Mouse (Mus musculus): ENCODE measurements around the gene Aaed1. TPM values are rescaled to one million over a fixed set of nuclear protein-coding genes. Genes with fewer than 3 reads are reported as not detected.

The Aaed1 gene
- polyA plus RNA-seq, 1 experiment from 2014 or later = 21.6 TPM

GRCm38 (mm10) chr13:64312916-64313289 lies 393 bp upstream of the Aaed1 start:
- Histone ChIP-seq H3K9ac (ENCODE audit: low read depth, low read length) (no peak overlapping the region), H3K9me3 (ENCODE audit: control insufficient read depth, low read length) (no peaks in the 10 kb centered on the region), H3K27ac (ENCODE audit: low read depth, low read length) (no peak overlapping the region), H3K4me2 (replicated peaks; ENCODE audit: low read depth, low read length) (peak overlapping the region; percentile 63; the same call in 1 of the 2 replicates), H3K4me3 (ENCODE audit: low read depth, low read length) (peak overlapping the region; percentile 66; the same call in 1 of the 2 replicates), H3K27me3 (ENCODE audit: control insufficient read depth, insufficient read depth, low read length) (no peaks in the 10 kb centered on the region), H3K4me1 (replicated peaks; ENCODE audit: control insufficient read depth, insufficient read depth, low read length) (no peaks in the 10 kb centered on the region), H3K36me3 (ENCODE audit: control insufficient read depth, insufficient read depth, low read length) (no peaks in the 10 kb centered on the region)
- 3% methylated on average over 2 of the region's 2 CpGs for WGBS
- DNase-seq (ENCODE audit: low spot score) = no peak
- ATAC-seq (ENCODE audit: low FRiP score) = peak; percentile 70; the same call in 1 of the 2 replicates

GRCm38 (mm10) chr13:64311266-64311665 lies 1.2 kb downstream of the Aaed1 start:
- H3K4me3 ChIP-seq (ENCODE audit: low read depth, low read length) = no peak overlapping the region
- 88% methylated on average over 1 of the region's 1 CpGs for WGBS
- no peaks in the 10 kb centered on the region for H3K27me3 ChIP-seq (ENCODE audit: control insufficient read depth, insufficient read depth, low read length)
- no peaks in the 10 kb centered on the region for H3K4me1 ChIP-seq (replicated peaks; ENCODE audit: control insufficient read depth, insufficient read depth, low read length)
- H3K9ac ChIP-seq (ENCODE audit: low read depth, low read length) = no peak overlapping the region
- DNase-seq (ENCODE audit: low spot score) = no peak
- ATAC-seq (ENCODE audit: low FRiP score) = no peak
- no peak overlapping the region; the same call in 1 of the 2 replicates for H3K4me2 ChIP-seq (replicated peaks; ENCODE audit: low read depth, low read length)
- H3K9me3 ChIP-seq (ENCODE audit: control insufficient read depth, low read length) = no peaks in the 10 kb centered on the region
- H3K27ac ChIP-seq (ENCODE audit: low read depth, low read length) = no peak overlapping the region
- no peaks in the 10 kb centered on the region for H3K36me3 ChIP-seq (ENCODE audit: control insufficient read depth, insufficient read depth, low read length)

GRCm38 (mm10) chr13:64310585-64310984 lies 1.9 kb downstream of the Aaed1 start:
- no peak overlapping the region for H3K4me3 ChIP-seq (ENCODE audit: low read depth, low read length)
- WGBS = 81% methylated on average over 6 of the region's 6 CpGs
- no peak for ATAC-seq (ENCODE audit: low FRiP score)

GRCm38 (mm10) chr13:64309842-64310241 lies 2.7 kb downstream of the Aaed1 start:
- Histone ChIP-seq H3K9me3 (ENCODE audit: control insufficient read depth, low read length) (no peaks in the 10 kb centered on the region), H3K27ac (ENCODE audit: low read depth, low read length) (no peak overlapping the region), H3K4me3 (ENCODE audit: low read depth, low read length) (no peak overlapping the region), H3K27me3 (ENCODE audit: control insufficient read depth, insufficient read depth, low read length) (no peaks in the 10 kb centered on the region), H3K4me2 (replicated peaks; ENCODE audit: low read depth, low read length) (no peak overlapping the region), H3K4me1 (replicated peaks; ENCODE audit: control insufficient read depth, insufficient read depth, low read length) (no peaks in the 10 kb centered on the region), H3K9ac (ENCODE audit: low read depth, low read length) (no peak overlapping the region), H3K36me3 (ENCODE audit: control insufficient read depth, insufficient read depth, low read length) (no peaks in the 10 kb centered on the region)
- DNase-seq (ENCODE audit: low spot score) (no peak), ATAC-seq (ENCODE audit: low FRiP score) (no peak)
- WGBS = 92% methylated on average over 11 of the region's 11 CpGs

More at GRCm38 (mm10) chr13:64310585-64310984, 1.9 kb downstream of the Aaed1 start:
- no peak for DNase-seq (ENCODE audit: low spot score)
- no peaks in the 10 kb centered on the region for H3K9me3 ChIP-seq (ENCODE audit: control insufficient read depth, low read length)
- no peaks in the 10 kb centered on the region for H3K4me1 ChIP-seq (replicated peaks; ENCODE audit: control insufficient read depth, insufficient read depth, low read length)
- H3K36me3 ChIP-seq (ENCODE audit: control insufficient read depth, insufficient read depth, low read length) = no peaks in the 10 kb centered on the region
- H3K27ac ChIP-seq (ENCODE audit: low read depth, low read length) = no peak overlapping the region
- H3K4me2 ChIP-seq (replicated peaks; ENCODE audit: low read depth, low read length) = no peak overlapping the region
- no peak overlapping the region for H3K9ac ChIP-seq (ENCODE audit: low read depth, low read length)
- no peaks in the 10 kb centered on the region for H3K27me3 ChIP-seq (ENCODE audit: control insufficient read depth, insufficient read depth, low read length)

GRCm38 (mm10) chr13:64309036-64309435 lies 3.5 kb downstream of the Aaed1 start:
- Histone ChIP-seq H3K27ac (ENCODE audit: low read depth, low read length) (no peak overlapping the region), H3K36me3 (ENCODE audit: control insufficient read depth, insufficient read depth, low read length) (no peaks in the 10 kb centered on the region), H3K27me3 (ENCODE audit: control insufficient read depth, insufficient read depth, low read length) (no peaks in the 10 kb centered on the region), H3K9me3 (ENCODE audit: control insufficient read depth, low read length) (no peaks in the 10 kb centered on the region), H3K9ac (ENCODE audit: low read depth, low read length) (no peak overlapping the region), H3K4me2 (replicated peaks; ENCODE audit: low read depth, low read length) (no peak overlapping the region), H3K4me1 (replicated peaks; ENCODE audit: control insufficient read depth, insufficient read depth, low read length) (no peaks in the 10 kb centered on the region), H3K4me3 (ENCODE audit: low read depth, low read length) (no peak overlapping the region)
- WGBS = 78% methylated on average over 5 of the region's 5 CpGs
- ATAC-seq (ENCODE audit: low FRiP score) (no peak), DNase-seq (ENCODE audit: low spot score) (no peak)

GRCm38 (mm10) chr13:64307508-64307907 lies 5.0 kb downstream of the Aaed1 start:
- Histone ChIP-seq H3K9me3 (ENCODE audit: control insufficient read depth, low read length) (no peaks in the 10 kb centered on the region), H3K4me3 (ENCODE audit: low read depth, low read length) (no peak overlapping the region), H3K4me1 (replicated peaks; ENCODE audit: control insufficient read depth, insufficient read depth, low read length) (no peaks in the 10 kb centered on the region), H3K27me3 (ENCODE audit: control insufficient read depth, insufficient read depth, low read length) (no peaks in the 10 kb centered on the region), H3K9ac (ENCODE audit: low read depth, low read length) (no peak overlapping the region), H3K4me2 (replicated peaks; ENCODE audit: low read depth, low read length) (no peak overlapping the region), H3K36me3 (ENCODE audit: control insufficient read depth, insufficient read depth, low read length) (no peaks in the 10 kb centered on the region), H3K27ac (ENCODE audit: low read depth, low read length) (no peak overlapping the region)
- WGBS = 87% methylated on average over 5 of the region's 5 CpGs
- DNase-seq (ENCODE audit: low spot score) (no peak), ATAC-seq (ENCODE audit: low FRiP score) (no peak)

- H3K27me3 ChIP-seq (ENCODE audit: control insufficient read depth, insufficient read depth, low read length) = no peaks in the 10 kb centered on the region
- DNase-seq (ENCODE audit: low spot score) = peak; percentile 75
- H3K4me2 ChIP-seq (replicated peaks; ENCODE audit: low read depth, low read length) = no peak overlapping the region
- peak; percentile 42; the same call in 1 of the 2 replicates for ATAC-seq (ENCODE audit: low FRiP score)
- no peak overlapping the region for H3K27ac ChIP-seq (ENCODE audit: low read depth, low read length)
- no peaks in the 10 kb centered on the region for H3K36me3 ChIP-seq (ENCODE audit: control insufficient read depth, insufficient read depth, low read length)
- H3K4me1 ChIP-seq (replicated peaks; ENCODE audit: control insufficient read depth, insufficient read depth, low read length) = no peaks in the 10 kb centered on the region
- no peak overlapping the region for H3K9ac ChIP-seq (ENCODE audit: low read depth, low read length)
- H3K4me3 ChIP-seq (ENCODE audit: low read depth, low read length) = no peak overlapping the region
- no peaks in the 10 kb centered on the region for H3K9me3 ChIP-seq (ENCODE audit: control insufficient read depth, low read length)
- 73% methylated on average over 3 of the region's 3 CpGs for WGBS
Measured at GRCm38 (mm10) chr13:64306078-64306477, 6.4 kb downstream of the Aaed1 start.

- ATAC-seq (ENCODE audit: low FRiP score) = no peak
- no peak overlapping the region for H3K27ac ChIP-seq (ENCODE audit: low read depth, low read length)
- no peak overlapping the region for H3K4me2 ChIP-seq (replicated peaks; ENCODE audit: low read depth, low read length)
- no peak overlapping the region for H3K9ac ChIP-seq (ENCODE audit: low read depth, low read length)
- H3K4me3 ChIP-seq (ENCODE audit: low read depth, low read length) = no peak overlapping the region
- no peaks in the 10 kb centered on the region for H3K4me1 ChIP-seq (replicated peaks; ENCODE audit: control insufficient read depth, insufficient read depth, low read length)
- 94% methylated on average over 1 of the region's 1 CpGs for WGBS
- no peaks in the 10 kb centered on the region for H3K27me3 ChIP-seq (ENCODE audit: control insufficient read depth, insufficient read depth, low read length)
- no peaks in the 10 kb centered on the region for H3K9me3 ChIP-seq (ENCODE audit: control insufficient read depth, low read length)
- no peaks in the 10 kb centered on the region for H3K36me3 ChIP-seq (ENCODE audit: control insufficient read depth, insufficient read depth, low read length)
- DNase-seq (ENCODE audit: low spot score) = no peak
Measured at GRCm38 (mm10) chr13:64299069-64299468, 13.4 kb downstream of the Aaed1 start.

- Histone ChIP-seq H3K27me3 (ENCODE audit: control insufficient read depth, insufficient read depth, low read length) (no peaks in the 10 kb centered on the region), H3K36me3 (ENCODE audit: control insufficient read depth, insufficient read depth, low read length) (no peaks in the 10 kb centered on the region), H3K4me1 (replicated peaks; ENCODE audit: control insufficient read depth, insufficient read depth, low read length) (no peaks in the 10 kb centered on the region), H3K27ac (ENCODE audit: low read depth, low read length) (no peak overlapping the region), H3K4me3 (ENCODE audit: low read depth, low read length) (no peak overlapping the region), H3K9ac (ENCODE audit: low read depth, low read length) (no peak overlapping the region), H3K9me3 (ENCODE audit: control insufficient read depth, low read length) (no peaks in the 10 kb centered on the region), H3K4me2 (replicated peaks; ENCODE audit: low read depth, low read length) (no peak overlapping the region)
- WGBS = 45% methylated on average over 4 of the region's 4 CpGs
- no peak for ATAC-seq (ENCODE audit: low FRiP score)
- DNase-seq (ENCODE audit: low spot score) = no peak
Measured at GRCm38 (mm10) chr13:64286791-64287190, 25.7 kb downstream of the Aaed1 start.

All from hindbrain, embryonic 11.5 days (tissue).